Mouse (Mus musculus): ENCODE data around the gene Sec23ip.

DNA sequence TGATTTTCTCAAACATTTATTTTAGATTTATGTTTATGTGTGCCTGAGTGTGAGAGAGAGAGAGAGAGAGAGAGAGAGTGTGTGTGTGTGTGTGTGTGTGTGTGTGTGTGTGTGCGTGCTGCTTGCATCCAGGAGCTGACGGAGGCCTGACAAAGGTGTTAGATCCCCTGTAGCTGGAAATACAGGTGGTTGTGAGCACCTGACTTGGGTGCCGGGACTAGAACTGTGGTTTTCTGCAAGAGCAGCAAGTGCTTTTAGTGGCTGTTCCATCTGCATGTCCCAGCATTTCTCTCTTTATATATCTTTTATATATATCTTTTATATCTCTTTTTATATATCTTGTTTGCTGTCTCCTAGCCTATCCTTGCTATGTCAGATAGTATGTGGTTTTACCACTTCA is 37.1 kb downstream of the Sec23ip start:
- TF ChIP-seq CTCF (IDR thresholded peaks at IDR 0.05; ENCODE audit: insufficient read depth, low read length) (no peak), POLR2A (IDR thresholded peaks at IDR 0.05; ENCODE audit: borderline replicate concordance, extremely low read depth, low read depth, low read length) (no peak)
